Mouse (Mus musculus) liver, embryonic 14.5 days (tissue): ENCODE measurements around the gene Terf2ip.

Experiments used
- CTCF ChIP-seq: IDR thresholded peaks from 2 replicates; pipeline ENCODE4 v1.5.1; 2016; ENCODE audit warnings: antibody characterized with exemption, low read depth, control low read depth
- EP300 ChIP-seq: IDR thresholded peaks from 2 replicates; pipeline ENCODE4 v1.6.1; 2016; ENCODE audit warnings: antibody characterized with exemption, low read depth

DNA sequence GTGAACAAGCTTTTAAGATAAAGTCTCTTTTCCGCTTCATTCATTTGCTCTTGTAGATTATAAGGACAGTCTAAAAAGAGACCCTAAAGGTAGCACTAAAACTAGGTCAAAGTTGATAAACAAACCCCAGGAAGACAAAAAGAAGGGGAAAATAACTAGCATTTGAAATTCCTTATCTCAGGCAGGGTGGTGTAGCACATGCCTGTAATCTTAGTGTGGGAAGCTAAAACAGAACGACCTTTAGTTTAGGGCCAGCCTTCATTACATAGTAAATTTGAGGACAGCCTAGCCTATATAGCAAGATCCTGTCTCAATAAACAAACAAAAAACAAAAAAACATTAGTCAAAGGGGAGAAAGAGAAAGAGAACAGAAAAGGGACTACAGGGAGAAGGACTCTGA is 3.5 kb upstream of the Terf2ip start:
- no peak for TF ChIP-seq CTCF
- TF ChIP-seq EP300: no peak
